Mouse (Mus musculus) neural tube, embryonic 15.5 days (tissue): ENCODE data around the gene Rbms3. TPM values are rescaled to one million over a fixed set of nuclear protein-coding genes. Genes with fewer than 3 reads are reported as not detected.

ENCODE experiments used
- ATAC-seq: fragments of 200-750 bp; cut with Nextera tagmentation; 2 replicates; pipeline ENCODE4 v1.8.0; 2017; ENCODE audit warnings: mild to moderate bottlenecking, moderate TSS enrichment, moderate library complexity; ENCODE audit not compliant: low FRiP score
- H3K27ac ChIP-seq: fragments of 300-500 bp; sonication (generic); replicated peaks from 2 replicates; pipeline ENCODE4 v1.5.1; 2015; ENCODE audit warnings: mild to moderate bottlenecking, inconsistent platforms
- H3K27me3 ChIP-seq: fragments of 300-500 bp; sonication (generic); replicated peaks from 2 replicates; pipeline ENCODE4 v1.6.1; 2015; ENCODE audit warnings: inconsistent platforms
- H3K36me3 ChIP-seq: fragments of 300-500 bp; sonication (generic); 2 replicates; pipeline ENCODE4 v1.6.1; 2015; ENCODE audit warnings: inconsistent platforms
- H3K4me1 ChIP-seq: fragments of 300-500 bp; sonication (generic); 2 replicates; pipeline ENCODE4 v1.6.1; 2015; ENCODE audit warnings: inconsistent platforms
- H3K4me2 ChIP-seq: fragments of 300-500 bp; sonication (generic); 2 replicates; pipeline ENCODE4 v1.6.1; 2015; ENCODE audit warnings: inconsistent platforms, mild to moderate bottlenecking, moderate library complexity
- H3K4me3 ChIP-seq: fragments of 300-500 bp; sonication (generic); replicated peaks from 2 replicates; pipeline ENCODE4 v1.5.1; 2015; ENCODE audit warnings: mild to moderate bottlenecking, inconsistent platforms
- H3K9ac ChIP-seq: fragments of 300-500 bp; sonication (generic); replicated peaks from 2 replicates; pipeline ENCODE4 v1.6.1; 2015; ENCODE audit warnings: mild to moderate bottlenecking, inconsistent platforms
- H3K9me3 ChIP-seq: fragments of 300-500 bp; sonication (generic); replicated peaks from 2 replicates; pipeline ENCODE4 v1.6.1; 2016; ENCODE audit warnings: inconsistent platforms
- WGBS: fragments of 180-500 bp; shearing (Covaris S2); methylation state at CpG from one replicate; pipeline ENCODE4 v1.1.7; 2015; ENCODE audit warnings: mixed read lengths; 5-methylcytosine and 5-hydroxymethylcytosine counted together
- polyA plus RNA-seq: library from polyadenylated mRNA; unstranded; fragments of >200 nt; fragmentation: Nextera tagmentation; extraction: Ambion mirVana; gene quantifications from 2 replicates; pipeline ENCODE4 v1.2.1, GENCODE M21; 2015

Gene Rbms3
- polyA plus RNA-seq, 1 experiment from 2014 or later: 83.4 TPM

- no peaks in the 10 kb centered on the region for H3K9me3 ChIP-seq
- no peak overlapping the region for H3K4me2 ChIP-seq
- no peak overlapping the region for H3K4me3 ChIP-seq
- H3K9ac ChIP-seq: no peak overlapping the region
- no peak overlapping the region for H3K27ac ChIP-seq
- H3K27me3 ChIP-seq: no peaks in the 10 kb centered on the region; the same call in 1 of the 2 replicates
- peaks cover 14% of the 10 kb centered on the region for H3K4me1 ChIP-seq
- no peak for ATAC-seq
- no peaks in the 10 kb centered on the region for H3K36me3 ChIP-seq
Measured at GRCm38 (mm10) chr9:117397071-117397470, 232.6 kb downstream of the Rbms3 start.

DNA sequence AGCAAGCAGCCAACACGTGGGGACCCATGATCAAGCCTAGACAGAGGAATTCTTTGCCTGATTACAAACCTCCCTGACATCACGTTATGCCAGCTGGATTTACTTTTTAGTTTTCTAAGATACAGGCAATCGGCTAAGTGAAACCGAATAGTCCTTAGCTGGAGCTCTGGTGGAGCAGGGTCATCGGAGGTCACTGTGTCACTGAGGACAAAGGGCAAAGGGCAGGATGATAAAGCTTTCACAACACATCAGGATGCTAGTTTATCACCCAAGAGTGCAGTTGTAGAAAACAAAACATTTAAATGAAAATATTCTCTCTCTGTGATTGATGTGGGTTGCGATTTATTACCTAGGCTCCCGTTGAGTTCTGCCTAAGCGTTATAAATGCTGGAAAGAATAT, 233.1 kb downstream of the Rbms3 start:
- Histone ChIP-seq H3K4me2 (no peak overlapping the region), H3K36me3 (no peaks in the 10 kb centered on the region), H3K27ac (no peak overlapping the region), H3K4me1 (peaks cover 14% of the 10 kb centered on the region), H3K9ac (no peak overlapping the region), H3K4me3 (no peak overlapping the region), H3K27me3 (no peaks in the 10 kb centered on the region; the same call in 1 of the 2 replicates), H3K9me3 (no peaks in the 10 kb centered on the region)
- WGBS: 66% methylated on average over 8 of the region's 8 CpGs
- no peak for ATAC-seq

GRCm38 (mm10) chr9:117393626-117394525, 235.8 kb downstream of the Rbms3 start:
- no peak for ATAC-seq
- WGBS: 50% methylated on average over 18 of the region's 18 CpGs
- Histone ChIP-seq H3K4me1 (peaks cover 8% of the 10 kb centered on the region), H3K9me3 (no peaks in the 10 kb centered on the region), H3K4me2 (no peak overlapping the region), H3K36me3 (no peaks in the 10 kb centered on the region), H3K27ac (peak overlapping the region; percentile 35; the same call in 1 of the 2 replicates), H3K27me3 (no peaks in the 10 kb centered on the region; the same call in 1 of the 2 replicates), H3K9ac (no peak overlapping the region), H3K4me3 (no peak overlapping the region)

DNA sequence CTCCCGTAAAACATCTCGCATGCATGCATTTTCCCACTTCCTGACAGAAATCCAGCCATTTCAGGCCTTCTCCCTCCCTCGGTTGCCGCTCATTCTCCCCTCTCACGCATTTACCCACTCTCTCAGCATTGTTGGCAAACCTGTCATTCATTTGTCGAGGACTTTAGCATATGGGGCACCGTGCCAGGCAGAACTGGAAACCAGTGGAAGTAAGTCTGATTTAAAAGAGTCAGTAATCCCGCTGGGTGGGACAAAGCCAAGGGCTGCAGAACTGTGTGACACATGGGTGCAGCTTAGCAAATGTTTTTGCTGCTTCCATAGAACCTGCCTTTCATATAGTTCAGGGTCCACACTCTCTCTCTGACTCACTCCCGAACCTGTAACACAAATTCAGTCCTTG, 241.7 kb downstream of the Rbms3 start:
- Histone ChIP-seq H3K4me2 (no peak overlapping the region), H3K4me3 (no peak overlapping the region), H3K9me3 (no peaks in the 10 kb centered on the region), H3K4me1 (0 out of 2 replicates have a peak, but pooled peaks cover 4% of the 10 kb centered on the region), H3K9ac (no peak overlapping the region), H3K27ac (no peak overlapping the region), H3K27me3 (no peaks in the 10 kb centered on the region), H3K36me3 (no peaks in the 10 kb centered on the region)
- no peak for ATAC-seq
- 84% methylated on average over 9 of the region's 9 CpGs for WGBS

GRCm38 (mm10) chr9:117380876-117381275, 248.8 kb downstream of the Rbms3 start:
- WGBS: 86% methylated on average over 5 of the region's 5 CpGs
- no peak for ATAC-seq

DNA sequence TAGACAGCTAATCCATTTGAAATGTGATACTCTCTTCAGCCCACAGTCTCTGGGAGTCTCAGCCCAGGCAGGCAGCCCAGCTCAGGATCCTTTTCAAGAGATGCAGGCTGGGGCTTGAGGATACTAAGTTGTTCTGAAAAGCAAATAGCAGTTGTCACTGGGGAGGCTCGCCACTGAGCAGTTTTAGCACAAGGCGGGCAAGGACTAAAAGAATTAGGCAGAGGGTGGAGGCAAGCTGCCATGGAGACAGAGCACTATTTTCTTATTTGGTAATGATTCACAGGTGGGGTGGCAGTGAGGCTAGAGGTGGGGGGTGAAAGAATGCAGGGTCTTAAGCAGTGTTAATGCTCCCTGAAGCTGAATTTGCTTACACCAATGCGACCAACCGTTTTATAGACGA, 249.6 kb downstream of the Rbms3 start:
- H3K9ac ChIP-seq: no peak overlapping the region
- ATAC-seq: no peak
- no peaks in the 10 kb centered on the region for H3K9me3 ChIP-seq
- H3K4me2 ChIP-seq: no peak overlapping the region
- H3K27me3 ChIP-seq: no peaks in the 10 kb centered on the region
- no peak overlapping the region for H3K4me3 ChIP-seq
- peaks cover 17% of the 10 kb centered on the region for H3K4me1 ChIP-seq
- no peak overlapping the region for H3K27ac ChIP-seq
- no peaks in the 10 kb centered on the region for H3K36me3 ChIP-seq
- WGBS: 12% methylated on average over 5 of the region's 5 CpGs

More at GRCm38 (mm10) chr9:117380876-117381275, 248.8 kb downstream of the Rbms3 start:
- Histone ChIP-seq H3K9me3 (no peaks in the 10 kb centered on the region), H3K4me3 (no peak overlapping the region), H3K36me3 (no peaks in the 10 kb centered on the region), H3K9ac (no peak overlapping the region), H3K27ac (no peak overlapping the region), H3K4me1 (peaks cover 17% of the 10 kb centered on the region), H3K27me3 (no peaks in the 10 kb centered on the region), H3K4me2 (no peak overlapping the region)

DNA sequence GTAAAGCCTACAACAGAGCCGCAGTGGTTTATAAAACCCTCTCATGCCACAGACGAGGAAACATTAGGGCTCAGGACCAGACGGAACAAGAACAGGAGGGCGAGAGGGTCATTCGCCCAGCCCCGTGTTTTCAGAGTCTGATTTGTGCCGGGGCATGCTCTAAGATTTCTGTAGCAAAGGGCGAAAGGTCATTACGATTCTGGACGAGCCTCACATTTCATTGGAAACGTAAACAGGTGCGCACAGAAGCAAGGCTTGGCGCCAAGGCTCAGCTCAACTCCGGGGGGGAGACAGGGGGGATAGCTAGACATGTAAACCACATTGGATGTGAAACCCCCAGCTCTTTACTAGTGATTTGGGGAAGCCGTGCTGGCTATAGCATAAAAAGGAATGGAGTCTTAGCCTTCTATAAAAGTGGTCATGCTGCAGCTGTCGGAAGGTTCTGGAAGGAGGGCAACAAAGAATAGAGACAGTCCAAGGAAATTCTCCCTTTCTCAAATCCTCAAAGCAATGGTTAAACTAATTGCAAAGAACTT, 250.2 kb downstream of the Rbms3 start:
- ATAC-seq: no peak
- Histone ChIP-seq H3K4me2 (no peak overlapping the region), H3K36me3 (no peaks in the 10 kb centered on the region), H3K27me3 (no peaks in the 10 kb centered on the region), H3K9ac (no peak overlapping the region), H3K27ac (no peak overlapping the region), H3K4me1 (peaks cover 17% of the 10 kb centered on the region), H3K4me3 (no peak overlapping the region), H3K9me3 (no peaks in the 10 kb centered on the region)
- 67% methylated on average over 16 of the region's 16 CpGs for WGBS

- Histone ChIP-seq H3K27me3 (no peaks in the 10 kb centered on the region), H3K27ac (no peak overlapping the region), H3K9ac (no peak overlapping the region), H3K4me2 (no peak overlapping the region), H3K36me3 (no peaks in the 10 kb centered on the region), H3K9me3 (no peaks in the 10 kb centered on the region), H3K4me1 (peaks cover 14% of the 10 kb centered on the region), H3K4me3 (no peak overlapping the region)
- WGBS: 82% methylated on average over 9 of the region's 9 CpGs
- no peak for ATAC-seq
Measured at GRCm38 (mm10) chr9:117378131-117378890, 251.4 kb downstream of the Rbms3 start.

GRCm38 (mm10) chr9:117375776-117376175, 253.9 kb downstream of the Rbms3 start:
- H3K4me1 ChIP-seq: peaks cover 16% of the 10 kb centered on the region
- no peak overlapping the region for H3K9ac ChIP-seq
- no peaks in the 10 kb centered on the region for H3K36me3 ChIP-seq
- no peaks in the 10 kb centered on the region for H3K9me3 ChIP-seq
- no peak overlapping the region for H3K4me2 ChIP-seq
- ATAC-seq: no peak
- WGBS: 96% methylated on average over 3 of the region's 3 CpGs
- no peak overlapping the region for H3K27ac ChIP-seq
- no peaks in the 10 kb centered on the region for H3K27me3 ChIP-seq
- H3K4me3 ChIP-seq: no peak overlapping the region

DNA sequence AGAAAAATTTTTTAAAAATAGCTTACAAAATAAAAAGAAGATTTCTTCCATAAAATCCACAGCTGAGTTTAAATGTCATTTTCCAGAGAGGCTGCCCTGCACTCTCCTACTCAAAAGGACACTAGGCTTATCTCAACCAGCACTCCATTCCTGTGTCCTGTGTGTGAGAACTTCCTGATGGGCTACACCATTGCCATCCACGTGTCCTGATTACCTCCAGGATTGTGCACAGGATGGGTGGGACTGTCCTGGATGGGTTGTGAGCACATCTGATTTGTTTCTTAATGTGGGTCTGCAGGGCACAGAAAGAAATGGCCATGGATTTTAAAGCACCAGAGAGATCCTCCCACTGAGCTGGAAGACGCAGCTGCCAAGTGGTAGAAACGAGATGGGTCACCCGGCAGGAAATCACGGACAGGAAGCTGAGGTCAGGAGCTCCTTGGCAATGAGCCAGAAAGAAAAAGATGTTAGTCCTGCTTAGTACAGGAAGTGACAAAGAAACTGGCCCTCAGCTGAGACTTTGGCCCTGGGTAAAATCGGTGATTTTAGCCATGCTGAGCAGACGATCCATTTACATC, 256.5 kb downstream of the Rbms3 start:
- ATAC-seq: no peak
- no peak overlapping the region for H3K27ac ChIP-seq
- 43% methylated on average over 7 of the region's 7 CpGs for WGBS

DNA sequence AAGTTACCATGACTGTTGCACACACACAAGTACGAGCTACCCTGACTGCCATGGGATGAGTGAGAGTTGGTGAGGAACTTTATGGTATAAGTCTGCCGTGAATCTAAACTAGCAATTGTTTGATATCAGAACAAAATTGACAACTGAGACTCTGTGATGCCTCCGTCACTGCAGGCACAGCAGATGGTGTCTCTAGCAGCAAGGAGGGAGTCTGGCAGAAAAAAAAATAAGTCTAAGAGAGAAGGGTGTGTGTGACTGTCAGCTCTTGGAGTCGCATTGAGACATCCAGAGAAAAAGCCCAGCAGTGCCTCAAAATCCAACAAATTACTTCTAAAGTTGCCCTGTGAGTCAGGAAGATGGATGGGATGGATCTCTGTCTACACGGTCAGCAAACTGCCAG, 257.7 kb downstream of the Rbms3 start:
- no peaks in the 10 kb centered on the region for H3K36me3 ChIP-seq
- peaks cover 3% of the 10 kb centered on the region; the same call in 1 of the 2 replicates for H3K4me1 ChIP-seq
- H3K4me2 ChIP-seq: no peak overlapping the region
- H3K27me3 ChIP-seq: no peaks in the 10 kb centered on the region
- no peak overlapping the region for H3K27ac ChIP-seq
- no peak for ATAC-seq
- 75% methylated on average over 5 of the region's 5 CpGs for whole genome bisulfite sequencing
- H3K9ac ChIP-seq: no peak overlapping the region
- H3K4me3 ChIP-seq: no peak overlapping the region
- H3K9me3 ChIP-seq: no peaks in the 10 kb centered on the region

More for the DNA sequence above, 256.5 kb downstream of the Rbms3 start:
- Histone ChIP-seq H3K9me3 (no peaks in the 10 kb centered on the region), H3K4me3 (no peak overlapping the region), H3K27me3 (no peaks in the 10 kb centered on the region), H3K36me3 (no peaks in the 10 kb centered on the region), H3K4me1 (peaks cover 3% of the 10 kb centered on the region; the same call in 1 of the 2 replicates), H3K4me2 (no peak overlapping the region), H3K9ac (no peak overlapping the region)
